Mouse (Mus musculus) urinary bladder, postnatal 14 days (tissue): ENCODE data around the gene Slc9a5.
A peak's percentile ranks its signal among the peaks of the same experiment; 100 is the strongest.

ENCODE experiments used
- DNase-seq: peaks from one replicate; pipeline ENCODE4 v3.0.0; 2021; ENCODE audit warnings: low spot score

Gene Slc9a5

DNA sequence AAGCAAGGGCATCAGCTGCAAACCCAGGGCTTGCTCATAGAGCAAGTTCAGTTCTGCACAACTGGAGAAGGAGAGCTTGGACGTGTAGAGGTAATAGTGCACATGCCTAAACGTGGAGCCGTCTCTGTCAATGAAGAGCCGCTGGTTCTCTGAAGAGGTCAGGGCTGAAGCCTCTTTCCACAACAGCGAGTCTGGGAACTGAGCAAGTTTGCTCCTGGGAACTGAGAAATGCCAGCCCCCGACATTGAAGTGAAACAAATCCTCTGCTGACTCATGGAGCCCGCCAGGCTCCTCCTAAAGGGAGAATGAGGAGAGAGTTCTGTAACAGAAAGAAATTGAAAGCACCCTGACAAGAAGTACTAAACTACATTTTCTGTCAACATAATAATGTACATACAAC is 59.7 kb downstream of the Slc9a5 start:
- no peak for DNase-seq

DNA sequence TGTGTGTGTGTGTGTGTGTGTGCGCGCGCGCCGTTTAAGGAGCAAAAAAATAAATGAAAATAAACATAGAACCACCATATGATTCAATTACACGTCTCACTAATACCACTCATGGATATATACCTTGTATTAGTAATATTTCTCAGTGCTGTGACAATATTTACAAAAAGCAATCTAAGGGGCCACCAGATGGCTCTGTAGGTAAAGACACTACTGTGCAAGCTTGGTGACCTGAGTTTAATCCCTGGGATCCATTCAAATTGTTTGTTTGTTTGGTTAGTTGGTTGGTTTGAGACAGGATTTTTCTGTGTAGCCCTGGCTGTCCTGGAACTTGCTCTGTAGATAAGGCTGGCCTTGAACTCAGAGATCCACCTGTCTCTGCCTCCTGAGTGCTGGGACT is 61.3 kb downstream of the Slc9a5 start:
- no peak for DNase-seq

DNA sequence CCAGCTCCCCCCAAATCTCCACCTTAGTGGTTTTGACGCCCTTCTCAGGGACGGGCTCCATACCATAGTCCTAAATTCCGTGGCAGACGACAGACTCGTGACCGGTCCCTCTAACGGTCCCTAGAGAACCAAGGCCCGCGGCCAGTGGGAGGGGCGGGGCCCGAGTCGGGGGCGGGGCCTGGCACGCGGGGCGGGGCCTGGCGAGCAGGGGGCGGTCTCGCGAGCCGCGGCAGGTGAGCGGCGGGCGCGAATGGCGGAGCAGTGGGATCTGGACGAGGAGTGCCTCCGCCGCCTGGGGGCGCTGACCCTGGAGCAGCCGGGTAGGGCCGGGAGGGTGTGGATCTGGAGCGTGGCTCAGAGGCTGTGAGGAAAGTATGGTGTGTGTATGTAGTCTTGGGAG is 64.7 kb downstream of the Slc9a5 start, which contains the start of the genes Kctd19 and Lrrc36:
TSS of gene Kctd19 (minus strand) at position 112 of the 400 bp plus-strand sequence.
TSS of gene Lrrc36 (plus strand) at position 181 of the 400 bp plus-strand sequence.
- peak; percentile 62 for DNase-seq

DNA sequence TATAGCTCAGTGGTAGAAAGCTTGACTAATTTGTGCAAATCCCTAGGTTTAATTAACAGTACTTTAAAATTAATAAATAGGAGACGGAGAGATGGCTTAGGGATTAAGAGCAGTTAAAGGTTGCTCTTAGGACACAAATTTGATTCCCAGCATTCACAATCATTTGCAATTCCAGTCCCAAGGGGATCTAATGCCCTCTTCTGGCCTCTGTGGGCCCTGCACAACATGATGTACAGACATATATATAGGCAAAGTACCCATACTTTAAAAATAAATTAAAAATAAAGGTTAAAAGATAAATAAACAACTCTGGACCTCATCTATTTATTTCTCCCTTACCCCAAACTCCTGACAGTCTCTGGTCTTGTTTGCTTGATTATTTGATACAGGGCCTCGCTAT is 70.3 kb downstream of the Slc9a5 start:
- DNase-seq = no peak
